Mouse (Mus musculus) heart, postnatal 0 days (tissue): ENCODE measurements around the gene Dmrt3.

ENCODE experiments used
- CTCF ChIP-seq: IDR thresholded peaks from 2 replicates; pipeline ENCODE4 v1.5.1; 2016; ENCODE audit warnings: antibody characterized with exemption, control low read depth, low read depth
- EP300 ChIP-seq: IDR thresholded peaks from 2 replicates; pipeline ENCODE4 v1.6.1; 2016; ENCODE audit warnings: antibody characterized with exemption, low read depth

GRCm38 (mm10) chr19:25654034-25654749 lies 44.1 kb downstream of the Dmrt3 start:
- TF ChIP-seq CTCF (no peak), EP300 (no peak)
